Mouse (Mus musculus): ENCODE data around the gene Olfr632. TPM values are rescaled to one million over a fixed set of nuclear protein-coding genes. Genes with fewer than 3 reads are reported as not detected.

The Olfr632 gene
- not detected for polyA plus RNA-seq (2017; shearing (Covaris generic))

DNA sequence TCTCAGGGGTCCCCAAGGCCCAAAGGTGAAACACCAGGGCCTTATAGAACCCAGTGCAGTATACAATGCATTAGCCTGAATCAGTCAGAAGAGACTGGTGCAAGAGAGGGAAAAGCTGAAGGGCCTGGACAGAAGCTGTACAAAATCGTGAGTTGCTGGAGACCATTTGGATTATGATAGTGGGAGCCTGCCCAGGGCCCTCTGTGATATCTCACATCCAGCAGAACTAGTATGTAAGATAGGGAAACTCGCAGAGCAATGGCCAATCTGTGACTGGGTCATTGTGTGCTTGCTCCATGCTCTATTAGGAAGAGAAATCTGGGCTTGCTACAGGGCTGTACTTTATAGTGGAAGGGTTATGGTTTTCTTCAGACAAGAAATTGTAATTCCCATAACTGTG is at the start of gene Olfr632:
Gene Olfr632 (plus strand): TSS at position 84 of the 400 bp plus-strand sequence.

DNA sequence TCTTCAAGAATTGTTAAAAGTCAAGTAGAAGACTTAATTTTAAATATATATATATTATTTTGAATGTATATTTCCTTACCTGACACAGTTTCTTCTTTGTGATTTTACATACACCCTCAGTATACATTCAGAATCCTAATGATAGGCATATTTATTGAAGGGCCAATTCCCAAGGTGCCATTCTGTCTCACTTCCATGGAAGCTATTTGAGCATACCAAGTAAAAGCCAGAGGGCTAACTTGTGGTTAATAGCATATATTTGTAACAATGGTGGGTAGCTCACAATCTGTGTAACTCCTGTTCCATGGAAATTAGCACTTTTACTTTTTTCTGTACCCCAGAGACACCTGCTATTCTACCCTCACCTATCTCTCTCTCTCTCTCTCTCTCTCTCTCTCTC is 48.0 kb upstream of the Olfr632 start, which contains the start of gene Olfr66:
Gene Olfr66 (minus strand): TSS at position 101 of the 400 bp plus-strand sequence.

DNA sequence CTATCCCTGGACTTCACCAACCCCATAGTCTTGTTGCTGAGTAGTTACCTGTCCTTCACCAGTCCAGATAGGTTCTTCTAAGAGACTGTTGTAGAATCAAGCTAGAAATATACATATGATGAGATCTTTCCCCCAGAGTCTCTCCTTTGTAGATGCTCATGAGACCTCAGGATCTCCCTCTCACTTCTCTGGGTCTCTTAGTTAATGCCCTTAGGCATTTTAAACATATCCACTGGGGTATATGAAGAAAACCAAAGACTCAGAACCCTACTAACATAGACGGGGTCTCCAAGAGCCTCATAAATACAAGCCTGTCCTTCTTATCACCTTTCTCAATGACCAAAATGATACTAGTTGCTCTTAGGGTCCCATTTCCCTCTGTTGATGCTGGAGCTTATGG is 39.8 kb upstream of the Olfr632 start, which contains the start of gene Olfr64:
Gene Olfr64 (minus strand): TSS at position 101 of the 400 bp plus-strand sequence.

DNA sequence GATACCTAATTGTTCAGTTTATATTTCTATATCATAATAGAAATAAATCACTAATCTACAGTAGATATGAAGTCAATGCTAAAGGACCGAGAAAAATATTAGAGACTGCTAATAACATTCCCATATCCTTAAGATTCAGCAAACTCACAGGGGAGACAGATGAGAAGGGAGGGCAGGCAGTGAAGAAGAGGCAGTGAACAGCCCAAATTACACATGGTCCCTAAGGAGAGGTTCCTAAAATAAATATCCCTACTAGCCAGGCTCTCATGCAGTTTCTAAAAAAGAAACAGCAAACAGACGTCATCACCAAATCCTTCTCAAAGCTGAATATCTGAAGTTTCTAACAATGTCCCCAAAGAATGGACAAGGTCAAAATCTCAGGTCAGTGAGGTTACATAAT is 31.0 kb upstream of the Olfr632 start, which contains the start of gene Olfr65:
Gene Olfr65 (plus strand): TSS at position 301 of the 400 bp plus-strand sequence.

DNA sequence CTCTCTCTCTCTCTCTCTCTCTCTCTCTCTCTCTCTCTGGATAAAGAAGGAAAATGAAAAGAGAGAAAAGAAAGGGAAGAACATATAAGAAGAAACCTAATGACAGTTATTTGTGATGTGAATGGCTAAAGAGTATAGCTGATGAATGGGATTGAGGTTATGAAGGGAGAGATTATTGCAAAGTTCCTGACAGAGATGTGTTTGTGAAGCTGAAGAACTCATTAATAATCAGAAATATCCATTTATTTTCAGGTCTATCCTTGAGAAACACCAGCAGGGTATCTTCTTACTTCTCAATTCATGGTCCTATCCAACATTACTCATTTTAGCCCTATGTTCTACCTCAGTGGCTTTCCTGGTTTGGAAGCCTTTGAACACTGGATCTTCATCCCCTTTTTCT is 5.6 kb upstream of the Olfr632 start, which contains the start of gene Olfr631:
Gene Olfr631 (plus strand): TSS at position 301 of the 400 bp plus-strand sequence.

DNA sequence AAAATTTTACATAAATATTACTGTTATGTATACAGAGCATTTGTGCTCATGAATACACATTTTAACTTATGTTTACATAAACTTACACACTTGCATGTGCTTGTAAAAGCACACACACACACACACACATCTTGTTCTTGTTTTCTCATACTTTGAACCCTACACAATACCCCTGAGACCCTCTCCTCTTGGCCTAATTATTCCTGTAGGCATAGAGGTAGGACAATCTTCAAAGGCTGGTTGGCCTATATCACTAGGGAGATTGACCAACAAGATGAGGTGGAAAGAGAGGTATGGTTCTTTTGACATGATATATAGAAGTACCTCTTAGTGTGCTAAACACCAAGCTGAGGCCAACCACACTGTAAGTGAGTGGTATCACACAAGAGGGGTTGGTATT is 10.0 kb downstream of the Olfr632 start, which contains the start of gene Olfr633:
Gene Olfr633 (plus strand): TSS at position 301 of the 400 bp plus-strand sequence.

DNA sequence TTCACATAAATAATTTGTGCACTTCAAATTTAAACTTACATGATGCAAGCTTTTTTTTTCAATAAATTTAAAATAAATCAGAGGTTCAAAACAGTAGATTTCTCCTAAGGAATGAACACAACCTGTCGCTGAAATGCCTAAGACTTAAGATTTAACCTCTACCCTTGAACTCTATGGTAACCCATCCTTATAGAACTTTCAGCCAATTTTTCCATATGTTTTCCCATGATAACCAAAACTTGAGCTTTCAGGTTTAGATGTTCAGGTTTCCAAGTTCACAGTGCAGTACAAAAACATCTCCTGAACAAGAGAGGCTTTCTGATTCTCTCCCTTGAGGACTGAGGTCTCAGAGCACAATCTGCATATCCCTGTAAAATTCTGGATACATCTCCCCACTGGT is 36.7 kb downstream of the Olfr632 start, which contains the start of gene Olfr635:
Gene Olfr635 (plus strand): TSS at position 301 of the 400 bp plus-strand sequence.

Other genes starting within 250 kb of the Olfr632 start
- gene Olfr243, start 219.7 kb upstream of the Olfr632 start, polyA plus RNA-seq (2017; shearing (Covaris generic)): under 1 TPM in 1 of 2 experiments, not detected in 1; 0.41 TPM
- not detected for gene Olfr628, start 204.0 kb upstream of the Olfr632 start, polyA plus RNA-seq (2017; shearing (Covaris generic))
- not detected for gene Olfr629, start 189.4 kb upstream of the Olfr632 start, polyA plus RNA-seq (2017; shearing (Covaris generic))
- gene Olfr630, start 177.0 kb upstream of the Olfr632 start, polyA plus RNA-seq (2017; shearing (Covaris generic)): not detected
- gene Olfr69, start 162.8 kb upstream of the Olfr632 start, polyA plus RNA-seq (2017; shearing (Covaris generic)): not detected
- not detected for gene Olfr68, start 154.6 kb upstream of the Olfr632 start, polyA plus RNA-seq (2017; shearing (Covaris generic))
- not detected for gene Olfr67, start 142.5 kb upstream of the Olfr632 start, polyA plus RNA-seq (2017; shearing (Covaris generic))
- gene Hbb-bt, start 120.4 kb upstream of the Olfr632 start, polyA plus RNA-seq (2017; shearing (Covaris generic)): 10 to 100 TPM; 63.1 to 67.8 TPM
- gene Hbb-bs, start 106.3 kb upstream of the Olfr632 start, polyA plus RNA-seq (2017; shearing (Covaris generic)): 100 to 1,000 TPM; 302 to 371 TPM
- gene Hbb-bh2, start 93.8 kb upstream of the Olfr632 start, polyA plus RNA-seq (2017; shearing (Covaris generic)): not detected
- not detected for gene Hbb-bh1, start 91.2 kb upstream of the Olfr632 start, polyA plus RNA-seq (2017; shearing (Covaris generic))
- not detected for gene Hbb-y, start 81.1 kb upstream of the Olfr632 start, polyA plus RNA-seq (2017; shearing (Covaris generic))
- gene Olfr66, start 48.1 kb upstream of the Olfr632 start, polyA plus RNA-seq (2017; shearing (Covaris generic)): not detected
- gene Olfr64, start 39.9 kb upstream of the Olfr632 start, polyA plus RNA-seq (2017; shearing (Covaris generic)): not detected
- not detected for gene Olfr65, start 30.9 kb upstream of the Olfr632 start, polyA plus RNA-seq (2017; shearing (Covaris generic))
- gene Olfr631, start 5.5 kb upstream of the Olfr632 start, polyA plus RNA-seq (2017; shearing (Covaris generic)): not detected
- gene Olfr633, start 10.1 kb downstream of the Olfr632 start, polyA plus RNA-seq (2017; shearing (Covaris generic)): not detected
- under 1 TPM in 1 of 2 experiments, not detected in 1; 0.04 TPM for gene Olfr635, start 36.8 kb downstream of the Olfr632 start, polyA plus RNA-seq (2017; shearing (Covaris generic))
- not detected for gene Olfr638, start 64.4 kb downstream of the Olfr632 start, polyA plus RNA-seq (2017; shearing (Covaris generic))
- under 1 TPM; 0.04 TPM for gene Olfr639, start 83.0 kb downstream of the Olfr632 start, polyA plus RNA-seq (2017; shearing (Covaris generic))
- gene Olfr640, start 91.2 kb downstream of the Olfr632 start, polyA plus RNA-seq (2017; shearing (Covaris generic)): not detected
- not detected for gene Olfr641, start 101.1 kb downstream of the Olfr632 start, polyA plus RNA-seq (2017; shearing (Covaris generic))
- gene Olfr642, start 118.3 kb downstream of the Olfr632 start, polyA plus RNA-seq (2017; shearing (Covaris generic)): under 1 TPM in 1 of 2 experiments, not detected in 1; 0.05 TPM
- under 1 TPM in 1 of 2 experiments, not detected in 1; 0.18 TPM for gene 4930516K23Rik, start 127.1 kb downstream of the Olfr632 start, polyA plus RNA-seq (2017; shearing (Covaris generic))
- not detected for gene Olfr644, start 137.5 kb downstream of the Olfr632 start, polyA plus RNA-seq (2017; shearing (Covaris generic))
- not detected for gene Olfr645, start 151.1 kb downstream of the Olfr632 start, polyA plus RNA-seq (2017; shearing (Covaris generic))
- not detected for gene Olfr646, start 170.5 kb downstream of the Olfr632 start, polyA plus RNA-seq (2017; shearing (Covaris generic))
- not detected for gene Ubqln5, start 195.5 kb downstream of the Olfr632 start, polyA plus RNA-seq (2017; shearing (Covaris generic))
- not detected for gene Olfr643, start 203.1 kb downstream of the Olfr632 start, polyA plus RNA-seq (2017; shearing (Covaris generic))
- not detected for gene Ubqln3, start 208.9 kb downstream of the Olfr632 start, polyA plus RNA-seq (2017; shearing (Covaris generic))
- gene Ubqlnl, start 216.2 kb downstream of the Olfr632 start, polyA plus RNA-seq (2017; shearing (Covaris generic)): under 1 TPM in 1 of 2 experiments, not detected in 1; 0.57 TPM
- not detected for gene Olfm5, start 230.5 kb downstream of the Olfr632 start, polyA plus RNA-seq (2017; shearing (Covaris generic))
- under 1 TPM in 1 of 2 experiments, not detected in 1; 0.10 TPM for gene Olfr648, start 249.0 kb downstream of the Olfr632 start, polyA plus RNA-seq (2017; shearing (Covaris generic))